Mouse (Mus musculus) telencephalon, adult 2 months (tissue): Measurements from ENCODE around the gene Slc39a13.
A peak's percentile ranks its signal among the peaks of the same experiment; 100 is the strongest.
"Not testable (repeated sequence)": the region's sequence is repeated elsewhere in the genome, so short reads cannot be mapped to it uniquely, and the experiment has no call there.

Experiments
- DNase-seq: peaks from one replicate; pipeline ENCODE4 v3.0.0-alpha.2; 2011; ENCODE audit warnings: low read depth, low spot score

Gene Slc39a13

DNA sequence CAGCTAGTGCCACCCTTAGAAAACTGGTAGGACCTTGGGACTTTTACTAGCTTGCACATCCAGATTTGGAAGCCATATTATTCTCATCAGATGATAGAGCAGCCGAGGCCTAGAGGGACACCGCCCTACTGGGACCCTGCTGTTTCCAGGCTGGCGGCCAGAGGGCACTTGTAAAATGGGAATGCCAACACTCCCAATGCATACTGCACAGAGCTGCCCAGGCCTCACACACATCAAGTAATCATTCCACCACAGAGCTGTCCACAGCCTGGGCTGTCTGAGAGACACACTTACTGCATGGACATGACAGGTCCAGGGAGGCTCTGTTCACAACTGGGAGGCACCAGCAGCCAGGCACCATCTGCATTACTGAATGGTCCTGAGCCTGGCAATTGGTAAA, 3.8 kb downstream of the Slc39a13 start:
- DNase-seq: no peak

DNA sequence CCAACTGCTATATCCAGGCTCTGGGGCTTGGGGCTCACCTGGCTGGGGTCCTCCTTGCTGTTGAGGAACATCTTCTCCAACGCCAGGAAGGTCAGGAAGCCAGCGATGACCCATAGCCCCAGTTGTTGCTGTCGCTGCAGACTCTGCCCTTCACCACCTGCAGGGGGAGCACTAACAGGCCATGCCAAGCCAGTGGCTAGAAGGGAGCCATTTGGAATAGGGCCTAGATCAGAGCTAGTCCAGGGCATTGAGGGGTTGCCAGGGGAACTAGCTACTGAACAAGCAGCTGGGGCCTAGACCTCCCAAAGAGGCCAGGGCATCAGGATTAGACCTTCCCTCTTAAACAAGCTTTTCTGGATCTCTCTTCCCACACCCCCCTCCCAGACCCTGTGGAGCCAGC, 4.7 kb downstream of the Slc39a13 start:
- DNase-seq: no peak

DNA sequence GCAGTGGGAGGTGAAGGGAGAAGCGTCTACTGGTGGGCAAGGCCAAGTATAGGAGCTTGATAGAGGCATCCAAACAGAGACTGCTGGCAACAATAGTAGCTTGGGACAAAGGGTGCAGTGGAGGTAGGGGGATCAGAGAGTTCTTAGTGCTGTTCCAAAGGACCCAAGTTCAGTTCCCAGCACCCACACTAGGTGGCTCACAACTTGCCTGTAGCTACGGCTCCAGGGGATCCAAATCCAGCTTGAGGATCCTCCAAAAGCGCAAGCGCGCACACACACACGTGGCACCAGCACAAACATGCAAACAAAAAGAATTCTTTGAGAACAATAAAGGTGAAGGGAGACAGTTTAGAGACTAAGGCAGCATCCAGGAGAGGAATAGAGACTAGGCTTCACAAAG, 6.0 kb downstream of the Slc39a13 start:
- DNase-seq: no peak

DNA sequence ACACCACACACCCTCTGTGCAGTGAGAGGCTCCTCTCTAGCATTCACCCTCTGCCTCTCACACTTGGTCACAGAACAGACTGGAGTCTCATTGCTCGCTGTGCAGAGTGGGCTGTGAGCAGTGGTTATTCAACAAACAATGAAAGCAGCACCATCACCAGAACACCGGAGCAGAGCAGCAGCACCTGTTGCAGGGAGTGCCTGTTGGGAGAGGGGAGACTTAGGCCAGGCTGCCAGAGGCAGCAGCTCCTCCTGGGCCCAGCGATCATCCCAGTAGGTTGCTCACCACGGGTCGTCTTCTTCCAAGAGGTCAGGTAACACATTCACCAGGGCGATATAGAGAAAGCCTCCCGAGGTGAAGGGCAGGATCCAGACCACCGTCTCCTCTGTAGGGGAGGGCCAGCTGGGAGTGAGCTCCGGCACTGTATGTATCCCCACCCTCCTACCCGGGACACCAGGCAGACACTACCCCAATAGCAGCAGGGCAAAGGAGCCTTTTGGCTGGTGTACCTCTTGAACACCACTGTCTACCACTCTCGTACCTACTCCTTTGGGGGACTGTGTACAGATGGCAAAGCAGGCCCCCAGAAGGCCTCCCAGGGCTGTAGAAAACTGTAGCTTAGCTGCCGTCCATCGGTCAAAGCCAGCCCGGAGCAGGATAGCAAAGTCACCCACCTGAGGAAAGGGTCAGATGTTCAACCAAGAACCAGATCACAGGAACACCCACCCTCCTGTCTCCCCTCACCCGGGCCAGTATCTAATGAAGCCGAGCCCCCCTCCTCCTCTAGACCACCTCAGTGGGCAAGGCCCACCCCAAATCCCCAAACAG, 7.2 kb downstream of the Slc39a13 start:
- no peak for DNase-seq

DNA sequence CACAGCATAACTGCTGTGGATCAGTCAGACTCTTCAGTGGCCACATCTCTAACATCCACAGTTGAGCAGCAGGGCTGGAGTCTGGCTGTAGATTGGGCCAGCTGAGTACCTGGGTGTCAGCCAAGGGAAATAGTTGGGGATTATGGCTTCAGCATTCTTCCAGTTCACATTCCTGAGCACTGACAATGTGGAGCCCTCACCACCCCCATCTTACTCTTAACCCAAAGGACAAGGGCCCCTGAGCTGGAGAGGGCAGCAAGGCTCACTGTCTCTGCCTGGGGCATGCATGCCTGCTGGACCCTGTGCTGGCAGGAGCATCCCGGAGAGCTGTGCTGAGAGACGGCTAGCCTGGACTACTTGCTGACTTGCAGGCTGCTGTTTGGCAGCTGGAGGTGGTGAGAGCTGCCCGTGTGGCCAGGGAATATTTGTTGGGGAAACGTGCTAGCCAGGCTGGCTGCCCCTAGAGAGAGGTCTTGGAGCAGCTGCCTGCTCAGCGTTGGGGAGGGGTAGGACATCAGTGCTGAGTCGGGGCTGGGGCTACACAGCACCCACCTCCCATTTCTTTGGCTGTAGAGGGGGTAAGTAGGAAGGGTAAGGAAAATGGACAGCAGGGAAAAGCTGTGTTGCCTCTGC, 8.3 kb downstream of the Slc39a13 start:
- DNase-seq: no peak

DNA sequence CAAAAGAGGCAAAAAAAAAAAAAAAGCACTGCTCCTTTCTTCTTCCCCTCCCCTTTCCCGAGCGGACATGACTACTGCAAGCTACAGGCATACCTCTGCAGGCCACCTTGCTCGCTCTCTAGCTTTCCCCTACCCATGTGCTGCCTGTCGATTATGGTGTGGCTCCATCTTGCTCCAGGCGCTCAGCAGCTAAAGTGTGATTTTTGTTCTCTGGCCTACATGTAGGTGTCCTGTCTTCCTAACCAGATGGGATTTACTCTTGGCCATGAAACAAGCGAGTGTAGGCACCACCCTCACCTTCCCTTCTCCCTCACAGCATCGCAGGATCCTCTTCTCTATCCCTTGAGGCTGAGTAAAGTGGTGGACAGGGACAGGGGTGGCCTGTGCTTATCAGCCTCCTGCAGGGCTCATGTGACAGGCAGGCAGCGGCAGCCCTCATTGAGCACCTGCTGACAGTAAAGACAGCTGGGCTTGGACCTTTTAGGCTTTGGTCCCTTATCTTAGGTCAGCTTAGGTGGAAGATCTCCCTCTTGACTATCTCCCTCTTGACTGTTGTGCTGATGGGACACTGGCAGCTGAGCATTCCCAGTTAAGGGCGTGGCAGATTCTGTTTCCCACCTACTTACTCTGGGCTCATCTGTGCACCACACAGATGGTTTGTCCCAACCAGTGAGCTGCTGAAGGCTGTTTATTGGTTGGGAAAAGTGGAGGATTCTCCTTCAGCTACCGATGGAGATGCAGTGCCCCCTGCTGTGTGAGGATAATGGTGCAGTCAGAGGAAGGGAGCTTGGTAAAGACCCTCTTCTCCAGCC, 9.5 kb downstream of the Slc39a13 start:
- peak; percentile 82 for DNase-seq

DNA sequence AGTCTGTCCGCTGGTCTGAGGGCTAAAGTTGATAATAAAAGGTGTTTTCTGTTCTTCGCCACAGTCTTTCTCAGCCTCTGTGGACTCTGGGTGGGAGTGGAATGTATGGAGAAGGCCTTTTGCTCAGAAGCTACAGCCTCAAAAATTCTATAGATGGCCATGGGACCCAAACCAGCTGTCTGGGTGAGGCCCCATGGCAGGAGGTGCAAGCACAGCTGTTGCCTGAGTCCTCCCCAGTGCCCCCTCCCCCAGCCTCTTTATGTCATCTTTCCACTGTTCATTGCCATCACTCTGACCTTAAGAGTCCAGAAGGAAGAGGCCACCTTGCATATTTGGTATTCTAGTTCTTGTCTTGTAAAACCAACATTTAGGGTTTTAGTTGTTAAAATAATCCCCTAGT, 10.8 kb downstream of the Slc39a13 start:
- DNase-seq: no peak

DNA sequence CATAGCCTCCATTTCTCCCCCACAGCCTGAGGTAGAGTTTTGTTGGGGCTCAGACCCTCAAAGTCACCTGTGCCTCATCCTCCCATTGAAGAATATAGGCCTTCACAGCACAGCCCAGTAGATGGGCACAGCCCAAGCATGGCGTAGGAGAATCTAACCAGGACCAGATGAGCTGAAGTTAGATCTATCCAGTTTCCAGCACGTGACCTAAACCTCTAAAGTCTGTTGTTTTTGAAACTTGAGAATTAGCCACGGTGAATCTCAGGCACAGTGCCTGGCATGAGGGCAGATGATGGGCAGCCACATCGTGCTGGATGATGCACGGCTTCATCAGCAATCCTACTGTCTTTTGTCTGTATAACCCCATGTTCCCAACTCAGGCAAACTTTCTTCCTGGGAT, 11.8 kb downstream of the Slc39a13 start:
- DNase-seq: no peak

DNA sequence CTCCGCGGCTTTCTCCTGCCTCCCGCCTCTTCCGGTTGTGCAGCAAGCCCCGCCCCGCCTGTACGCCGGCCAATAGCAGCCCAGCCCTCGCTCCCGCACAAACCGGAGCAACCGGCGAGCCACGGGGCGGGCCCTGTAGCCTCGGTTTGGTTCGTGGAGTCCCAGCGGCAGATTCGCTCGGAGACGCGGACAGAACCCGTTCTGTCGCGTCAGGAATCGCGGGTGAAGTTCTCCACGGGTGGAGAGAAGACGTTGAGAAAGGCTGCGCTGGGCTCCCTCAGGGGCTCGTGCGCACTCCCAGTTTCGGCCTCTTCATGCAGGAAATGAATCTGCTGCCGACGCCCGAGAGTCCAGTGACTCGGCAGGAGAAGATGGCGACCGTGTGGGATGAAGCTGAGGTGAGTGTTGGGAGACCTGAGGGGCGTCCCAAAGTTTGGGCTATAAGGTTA, 16.3 kb downstream of the Slc39a13 start, which contains the start of gene Psmc3:
TSS of gene Psmc3 (plus strand) at position 76 of the 449 bp plus-strand sequence.
- peak; percentile 90 for DNase-seq

DNA sequence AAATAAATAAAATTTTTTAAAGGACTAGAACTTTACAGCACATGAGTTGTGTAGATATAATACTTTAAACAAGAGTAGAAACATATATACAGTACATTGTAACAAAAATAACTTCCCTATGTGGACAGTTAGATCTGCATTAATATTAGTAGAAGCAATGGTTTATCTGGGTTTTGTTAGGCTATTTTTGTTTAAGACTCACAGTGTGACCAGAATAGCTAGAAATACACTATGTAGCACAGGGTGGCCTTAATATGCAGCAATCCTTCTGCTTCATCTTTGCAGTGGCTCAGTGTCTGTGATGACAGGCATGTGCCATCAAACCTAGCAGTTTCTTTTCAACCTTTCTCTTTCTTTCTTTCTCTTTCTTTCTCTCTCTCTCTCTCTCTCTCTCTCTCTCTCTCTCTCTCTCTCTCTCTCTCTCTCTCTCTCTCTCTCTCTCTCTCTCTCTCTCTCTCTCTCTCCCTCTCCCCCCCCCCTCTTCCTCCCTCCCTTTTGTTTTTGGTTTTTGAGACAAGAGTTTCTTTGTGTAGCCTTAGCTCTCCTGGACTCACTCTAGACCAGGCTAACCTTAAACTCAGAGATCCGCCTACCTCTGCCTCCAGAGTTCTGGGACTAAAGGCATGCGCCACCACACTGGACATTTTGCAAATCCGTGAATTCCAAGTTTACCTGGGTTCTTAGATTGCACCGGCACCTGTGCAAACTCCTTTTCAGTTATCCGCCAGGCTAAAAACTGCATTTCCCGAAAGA, 16.9 kb downstream of the Slc39a13 start:
- DNase-seq: no peak

DNA sequence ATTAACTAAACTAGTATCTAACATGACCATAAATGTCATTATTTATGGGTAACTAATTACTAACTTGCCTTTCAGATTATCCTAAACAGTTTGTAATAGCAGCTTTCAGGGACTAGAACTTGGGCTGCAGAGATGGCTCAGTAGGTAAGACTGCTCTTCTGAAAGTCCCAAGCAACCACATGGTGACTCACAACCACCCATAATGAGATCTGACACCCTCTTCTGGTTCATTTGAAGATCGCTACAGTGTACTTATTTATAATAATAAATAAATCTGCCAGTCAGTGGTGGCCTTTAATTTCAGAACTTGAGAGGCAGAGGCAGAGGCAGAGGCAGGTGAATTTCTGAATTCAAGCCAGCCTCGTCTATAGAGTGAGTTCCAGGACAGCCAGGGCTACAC, 17.5 kb downstream of the Slc39a13 start:
- DNase-seq: no peak

DNA sequence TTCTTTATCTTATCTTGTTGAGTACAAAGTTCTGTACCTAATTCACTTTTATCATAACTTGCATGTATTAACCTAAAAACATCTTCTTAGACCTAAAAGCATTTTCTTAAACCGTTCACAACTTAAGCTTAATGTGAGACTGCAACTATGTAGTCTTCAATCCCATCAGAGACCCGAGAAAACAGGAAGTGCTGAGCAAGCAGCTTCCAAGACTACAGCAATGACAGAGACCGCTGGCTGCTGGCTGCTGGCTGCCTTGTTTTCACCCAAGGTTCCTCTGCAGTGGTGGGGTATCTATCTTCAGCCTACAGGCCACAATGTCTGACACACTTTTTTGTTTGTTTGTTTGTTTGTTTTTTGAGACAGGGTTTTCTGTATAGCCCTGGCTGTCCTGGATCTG, 18.3 kb downstream of the Slc39a13 start:
- no peak for DNase-seq

DNA sequence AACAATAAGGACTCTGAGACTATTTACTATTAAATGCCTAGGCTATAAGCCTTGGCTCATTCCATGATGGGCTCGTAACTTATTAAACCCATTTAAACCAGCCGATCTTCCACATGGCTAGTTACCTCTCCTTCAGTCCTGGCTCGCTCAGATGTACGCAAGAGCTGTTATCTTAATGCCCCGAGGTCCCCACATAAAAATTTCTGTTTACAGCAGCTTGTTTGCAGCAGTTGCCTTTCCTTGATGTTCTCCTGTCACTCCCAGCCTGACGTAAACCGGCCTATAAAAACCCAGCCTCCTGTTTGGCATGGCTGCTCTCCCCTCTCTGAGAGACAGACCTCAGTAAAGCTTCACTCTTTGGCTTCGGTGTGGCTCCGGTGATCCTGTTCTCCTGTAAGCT, 22.9 kb downstream of the Slc39a13 start:
- DNase-seq: no peak

DNA sequence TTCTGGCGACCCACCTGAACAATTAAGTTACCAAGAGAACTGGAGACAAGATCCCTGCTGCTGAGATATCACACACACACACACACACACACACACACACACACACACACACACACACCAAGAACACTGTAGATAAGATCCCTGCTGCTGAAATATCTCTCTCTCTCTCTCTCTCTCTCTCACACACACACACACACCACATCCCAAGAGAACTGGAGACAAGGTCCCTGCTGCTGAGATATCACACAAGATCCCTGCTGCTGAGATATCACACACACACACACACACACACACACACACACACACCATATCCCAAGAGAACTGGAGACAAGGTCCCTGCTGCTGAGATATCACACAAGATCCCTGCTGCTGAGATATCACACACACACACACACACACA, 24.4 kb downstream of the Slc39a13 start:
- not testable (repeated sequence) for DNase-seq

DNA sequence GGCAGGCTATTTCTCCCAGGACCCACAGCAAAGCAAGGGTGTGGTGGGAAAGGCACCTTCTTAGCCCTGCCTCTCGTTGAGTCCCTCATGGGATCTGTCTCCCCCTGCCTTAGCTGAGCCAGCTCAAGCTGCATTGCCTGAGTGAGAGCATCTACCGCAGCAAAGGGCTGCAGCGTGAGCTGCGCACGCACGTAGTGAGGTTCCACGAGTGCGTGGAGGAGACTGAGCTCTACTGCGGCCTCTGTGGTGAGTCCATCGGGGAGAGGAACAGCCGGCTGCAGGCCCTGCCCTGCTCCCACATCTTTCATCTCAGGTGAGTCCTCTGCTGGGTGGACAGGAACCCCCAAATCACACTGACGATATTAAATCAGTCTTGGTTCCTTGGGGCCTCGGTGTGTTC, 25.5 kb downstream of the Slc39a13 start:
- DNase-seq: no peak

DNA sequence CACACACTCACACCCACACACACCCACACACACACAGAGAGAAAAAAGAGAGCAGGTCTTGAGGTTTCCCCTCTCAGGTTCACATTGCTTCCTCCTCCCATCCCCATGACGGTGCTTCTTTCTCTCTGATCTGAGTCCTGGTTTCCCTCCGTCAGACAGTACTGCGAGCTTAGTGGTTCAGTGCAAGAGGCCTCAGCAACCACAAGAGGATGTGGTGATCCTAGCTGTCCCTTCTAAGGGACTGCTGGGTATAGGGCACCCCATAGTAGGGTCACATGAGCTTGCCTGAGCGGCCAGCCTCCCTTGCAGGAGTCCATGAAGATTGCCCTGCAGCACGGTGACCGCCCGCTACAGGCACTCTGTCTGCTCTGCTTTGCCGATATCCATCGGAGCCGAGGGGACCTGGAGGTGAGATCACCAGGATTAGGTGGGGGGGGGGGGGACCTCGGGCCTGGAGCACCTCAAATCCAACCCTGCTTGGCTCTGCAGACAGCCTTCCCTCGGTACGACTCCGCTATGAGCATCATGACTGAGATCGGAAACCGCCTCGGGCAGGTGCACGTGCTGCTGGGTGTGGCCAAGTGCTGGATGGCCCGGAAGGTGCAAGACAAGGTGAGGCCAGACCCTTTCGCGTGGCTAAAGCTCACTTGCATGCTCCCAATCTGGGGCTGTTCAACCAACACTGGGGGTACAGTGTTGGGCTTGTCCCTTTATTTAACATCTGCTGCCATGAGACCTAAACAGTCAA, 27.4 kb downstream of the Slc39a13 start:
- DNase-seq: no peak

DNA sequence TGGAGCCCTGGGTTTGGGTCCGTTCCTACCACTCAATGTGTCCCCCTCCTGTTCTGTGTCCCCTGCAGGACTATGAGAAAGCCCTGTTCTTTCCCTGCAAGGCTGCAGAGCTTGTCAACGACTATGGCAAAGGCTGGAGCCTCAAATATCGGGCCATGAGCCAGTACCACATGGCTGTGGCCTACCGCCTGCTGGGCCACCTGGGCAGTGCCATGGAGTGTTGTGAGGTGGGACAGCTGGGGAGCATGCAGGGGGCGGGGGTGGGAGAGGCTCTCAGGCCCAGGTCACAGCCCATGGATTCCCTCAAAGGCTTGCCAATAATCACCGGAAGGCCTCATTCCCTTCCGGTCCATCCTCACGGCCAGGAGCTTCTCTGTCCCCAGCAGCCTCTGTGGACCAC, 28.4 kb downstream of the Slc39a13 start:
- no peak for DNase-seq

DNA sequence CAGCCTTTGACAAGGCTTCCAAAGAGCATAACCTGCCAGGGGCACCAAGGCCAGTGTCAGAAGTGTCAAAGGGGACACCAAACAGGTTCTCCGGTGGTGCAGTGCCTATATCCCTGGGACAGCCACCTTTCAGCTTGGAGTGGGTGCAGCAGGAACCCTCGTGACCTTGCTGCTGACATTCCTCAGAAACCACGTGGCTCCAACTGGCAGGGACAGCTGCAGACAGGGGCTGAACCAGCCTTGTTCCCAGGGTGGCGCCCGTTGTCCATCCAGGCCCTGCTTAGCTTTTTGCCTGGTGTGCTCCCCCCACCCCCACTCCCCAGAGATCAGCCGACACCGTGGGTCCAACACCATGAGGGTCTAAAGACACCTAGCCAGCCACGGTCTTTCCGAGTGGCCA, 34.8 kb downstream of the Slc39a13 start, which contains the start of gene Rapsn:
TSS of gene Rapsn (plus strand) at position 236 of the 400 bp plus-strand sequence.
- DNase-seq: no peak

DNA sequence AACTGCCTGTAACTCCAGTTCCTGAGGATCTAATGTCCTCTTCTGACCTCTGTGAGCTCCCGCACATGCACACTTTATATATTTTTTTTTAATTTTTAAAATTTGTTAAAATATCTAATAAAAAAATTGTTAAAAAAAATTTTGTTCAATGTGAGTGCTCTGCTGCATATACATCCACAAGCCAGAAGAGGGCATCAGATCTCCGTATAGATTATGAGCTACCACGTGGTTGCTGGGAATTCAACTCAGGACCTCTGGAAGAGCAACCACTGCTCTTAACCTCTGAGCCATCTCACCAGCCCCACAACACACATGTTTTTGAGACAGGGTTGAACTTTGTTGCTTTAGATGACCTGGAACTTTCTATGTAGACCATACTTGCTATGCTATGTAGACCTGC, 37.2 kb downstream of the Slc39a13 start:
- DNase-seq: no peak

DNA sequence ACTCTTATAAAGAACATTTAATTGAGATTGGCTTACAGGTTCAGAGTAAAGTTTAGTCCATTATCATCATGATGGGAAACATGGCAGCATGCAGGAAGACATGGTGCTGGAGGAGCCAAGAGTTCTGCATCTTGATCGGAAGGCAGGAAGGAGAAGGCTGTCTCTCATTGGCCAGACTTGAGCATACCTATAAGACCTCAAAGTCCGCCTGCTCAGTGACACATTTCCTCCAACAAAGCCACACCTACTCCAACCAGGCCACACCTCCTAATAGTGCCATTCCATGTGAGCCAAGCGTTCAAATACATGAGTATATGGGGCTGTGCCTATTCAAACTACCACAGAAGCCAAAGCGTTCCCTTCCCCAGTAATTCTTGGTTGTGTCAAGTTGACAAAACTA, 39.0 kb downstream of the Slc39a13 start:
- no peak for DNase-seq
